Mouse (Mus musculus) CD4-positive, CD25-positive, alpha-beta regulatory T cell, adult 4 months (primary cell): Measurements from ENCODE around the gene Stap2. TPM values are rescaled to one million over a fixed set of nuclear protein-coding genes. Genes with fewer than 3 reads are reported as not detected.

Experiments
- ATAC-seq: one replicate; pipeline ENCODE4 v1.8.0; 2017
- polyA plus RNA-seq, 2 experiments: library from polyadenylated mRNA; unstranded; fragments of 100-300 nt; shearing (Covaris generic); gene quantifications; one replicate each; pipeline ENCODE4 v1.2.1; 2017

Stap2 gene
- polyA plus RNA-seq, 2 experiments from 2014 or later, result 0.70 TPM; not detected in 1

- no peak for ATAC-seq
Measured at GRCm38 (mm10) chr17:56024476-56024875, 19.1 kb upstream of the Stap2 start.

GRCm38 (mm10) chr17:56023386-56023785 is 18.0 kb upstream of the Stap2 start:
- ATAC-seq, result peak; percentile 45

GRCm38 (mm10) chr17:56022989-56023290 is 17.6 kb upstream of the Stap2 start:
- ATAC-seq, result no peak

GRCm38 (mm10) chr17:56022131-56022988 is 17.0 kb upstream of the Stap2 start:
- ATAC-seq, result peak; percentile 31

GRCm38 (mm10) chr17:56021161-56021910 is 16.0 kb upstream of the Stap2 start:
- peak; percentile 84 for ATAC-seq

GRCm38 (mm10) chr17:56020400-56021084 is 15.2 kb upstream of the Stap2 start:
- no peak for ATAC-seq

- ATAC-seq, result peak; percentile 37
Measured at GRCm38 (mm10) chr17:56018347-56019131, 13.2 kb upstream of the Stap2 start.

GRCm38 (mm10) chr17:56017848-56018247 is 12.5 kb upstream of the Stap2 start:
- no peak for ATAC-seq

- no peak for ATAC-seq
Measured at GRCm38 (mm10) chr17:56016793-56017785, 11.7 kb upstream of the Stap2 start.

GRCm38 (mm10) chr17:56016382-56016781 is 11.0 kb upstream of the Stap2 start:
- no peak for ATAC-seq

- ATAC-seq, result no peak
Measured at GRCm38 (mm10) chr17:56015293-56015692, 9.9 kb upstream of the Stap2 start.

GRCm38 (mm10) chr17:56011441-56011840 is 6.1 kb upstream of the Stap2 start:
- ATAC-seq, result no peak

- no peak for ATAC-seq
Measured at GRCm38 (mm10) chr17:56010681-56011080, 5.3 kb upstream of the Stap2 start.

GRCm38 (mm10) chr17:56010255-56010654 is 4.9 kb upstream of the Stap2 start:
- ATAC-seq, result no peak

GRCm38 (mm10) chr17:56009962-56010240 is 4.5 kb upstream of the Stap2 start:
- ATAC-seq, result no peak

GRCm38 (mm10) chr17:56009088-56009961 is 3.9 kb upstream of the Stap2 start:
- ATAC-seq, result peak; percentile 84

- ATAC-seq, result peak; percentile 88
Measured at GRCm38 (mm10) chr17:56008356-56009087, 3.1 kb upstream of the Stap2 start.

GRCm38 (mm10) chr17:56007444-56008355 is 2.3 kb upstream of the Stap2 start:
- ATAC-seq, result peak; percentile 3

- ATAC-seq, result no peak
Measured at GRCm38 (mm10) chr17:56006956-56007355, 1.6 kb upstream of the Stap2 start.
